Mouse (Mus musculus) hindbrain, embryonic 16.5 days (tissue): ENCODE results near the gene Thoc3. TPM values are rescaled to one million over a fixed set of nuclear protein-coding genes. Genes with fewer than 3 reads are reported as not detected.

Experiments
- ATAC-seq: fragments of 200-750 bp; cut with Nextera tagmentation; 2 replicates; pipeline ENCODE4 v1.8.0; 2017; ENCODE audit warnings: moderate TSS enrichment, moderate library complexity
- H3K27ac ChIP-seq: fragments of 300-500 bp; sonication (generic); 2 replicates; pipeline ENCODE4 v1.5.1; 2014; ENCODE audit warnings: low read depth, mild to moderate bottlenecking, control low read depth, low read length, moderate library complexity
- H3K27me3 ChIP-seq: fragments of 300-500 bp; sonication (generic); replicated peaks from 2 replicates; pipeline ENCODE4 v1.6.1; 2014; ENCODE audit warnings: low read length; ENCODE audit not compliant: control insufficient read depth, insufficient read depth
- H3K36me3 ChIP-seq: fragments of 300-500 bp; sonication (generic); 2 replicates; pipeline ENCODE4 v1.6.1; 2014; ENCODE audit warnings: mild to moderate bottlenecking, low read length, moderate library complexity, mixed read lengths; ENCODE audit not compliant: control insufficient read depth, insufficient read depth
- H3K4me1 ChIP-seq: fragments of 300-500 bp; sonication (generic); 2 replicates; pipeline ENCODE4 v1.6.1; 2014; ENCODE audit warnings: low read depth, low read length; ENCODE audit not compliant: control insufficient read depth, insufficient read depth
- H3K4me2 ChIP-seq: fragments of 300-500 bp; sonication (generic); 2 replicates; pipeline ENCODE4 v1.6.1; 2014; ENCODE audit warnings: mild to moderate bottlenecking, low read length, control low read depth, moderate library complexity
- H3K4me3 ChIP-seq: fragments of 300-500 bp; sonication (generic); 2 replicates; pipeline ENCODE4 v1.5.1; 2014; ENCODE audit warnings: mild to moderate bottlenecking, low read length, control low read depth, moderate library complexity
- H3K9ac ChIP-seq: fragments of 300-500 bp; sonication (generic); 2 replicates; pipeline ENCODE4 v1.6.1; 2014; ENCODE audit warnings: low read depth, mild to moderate bottlenecking, control low read depth, low read length, moderate library complexity
- H3K9me3 ChIP-seq: fragments of 300-500 bp; sonication (generic); 2 replicates; pipeline ENCODE4 v1.6.1; 2014; ENCODE audit warnings: mild to moderate bottlenecking, low read length, moderate library complexity; ENCODE audit not compliant: control insufficient read depth
- WGBS: fragments of 180-500 bp; shearing (Covaris S2); extraction: QIAGEN DNeasy Blood & Tissue Kit; methylation state at CpG from one replicate; pipeline ENCODE4 v1.1.7; 2014; 5-methylcytosine and 5-hydroxymethylcytosine counted together
- polyA plus RNA-seq: library from polyadenylated mRNA; unstranded; fragments of >200 nt; fragmentation: Nextera tagmentation; extraction: Ambion mirVana; gene quantifications from 2 replicates; pipeline ENCODE4 v1.2.1, GENCODE M21; 2015

Gene Thoc3
- polyA plus RNA-seq, 1 experiment from 2014 or later = 93.8 TPM

- peak overlapping the region; percentile 39 for H3K4me2 ChIP-seq
- H3K9ac ChIP-seq = no peak overlapping the region
- H3K9me3 ChIP-seq = no peaks in the 10 kb centered on the region
- ATAC-seq = peak; percentile 55; the same call in 1 of the 2 replicates
- H3K36me3 ChIP-seq = no peaks in the 10 kb centered on the region
- no peaks in the 10 kb centered on the region for H3K27me3 ChIP-seq
- peaks cover 6% of the 10 kb centered on the region for H3K4me1 ChIP-seq
- H3K27ac ChIP-seq = no peak overlapping the region; the same call in 1 of the 2 replicates
- 4% methylated on average over 15 of the region's 15 CpGs for WGBS
- no peak overlapping the region for H3K4me3 ChIP-seq
Observed at GRCm38 (mm10) chr13:54447496-54448224, 21.0 kb downstream of the Thoc3 start.

DNA sequence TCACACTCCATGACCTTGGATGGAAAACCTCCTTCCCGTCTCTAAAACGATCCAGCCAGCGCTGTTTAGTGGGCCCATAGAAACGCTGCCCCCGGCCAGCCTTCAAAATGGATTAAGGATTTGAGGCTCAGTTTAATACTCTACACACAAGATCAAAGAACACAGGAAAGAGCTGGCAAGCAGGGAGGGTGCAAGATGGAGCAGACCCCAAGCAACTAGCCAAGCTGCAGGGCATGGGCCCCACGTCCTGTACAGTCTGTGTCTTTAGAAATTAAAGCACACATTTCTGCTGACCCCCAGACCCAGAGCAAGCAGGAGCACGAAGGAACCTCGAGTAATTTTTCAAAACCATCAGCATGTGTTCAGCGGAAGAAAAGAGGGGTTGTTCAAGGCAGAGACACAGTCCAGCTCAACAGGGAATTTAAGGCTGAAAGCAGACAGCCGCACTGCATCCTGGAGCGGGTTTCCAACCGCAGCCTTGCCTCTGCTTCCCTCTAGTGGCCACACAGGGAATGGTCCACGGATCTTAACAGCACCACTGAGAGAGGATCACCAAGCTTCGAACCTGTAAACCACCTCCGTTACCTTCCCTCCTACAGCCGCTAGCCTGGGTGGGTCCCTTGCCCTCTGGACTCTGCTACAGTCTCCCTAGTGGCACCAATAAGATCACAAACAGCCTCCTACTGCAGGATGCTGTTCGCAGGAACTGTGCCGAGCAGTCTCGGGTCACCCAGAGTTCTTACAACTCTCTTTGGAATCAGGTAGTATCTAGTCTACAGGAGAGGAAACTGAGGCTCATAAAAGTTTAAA lies 21.8 kb downstream of the Thoc3 start:
- Histone ChIP-seq H3K4me1 (peaks cover 6% of the 10 kb centered on the region), H3K9ac (no peak overlapping the region), H3K4me2 (peak overlapping the region; percentile 34; the same call in 1 of the 2 replicates), H3K27ac (peak overlapping the region; percentile 32; the same call in 1 of the 2 replicates), H3K27me3 (no peaks in the 10 kb centered on the region), H3K36me3 (no peaks in the 10 kb centered on the region), H3K9me3 (no peaks in the 10 kb centered on the region), H3K4me3 (no peak overlapping the region)
- peak; percentile 89 for ATAC-seq
- 28% methylated on average over 19 of the region's 19 CpGs for WGBS

DNA sequence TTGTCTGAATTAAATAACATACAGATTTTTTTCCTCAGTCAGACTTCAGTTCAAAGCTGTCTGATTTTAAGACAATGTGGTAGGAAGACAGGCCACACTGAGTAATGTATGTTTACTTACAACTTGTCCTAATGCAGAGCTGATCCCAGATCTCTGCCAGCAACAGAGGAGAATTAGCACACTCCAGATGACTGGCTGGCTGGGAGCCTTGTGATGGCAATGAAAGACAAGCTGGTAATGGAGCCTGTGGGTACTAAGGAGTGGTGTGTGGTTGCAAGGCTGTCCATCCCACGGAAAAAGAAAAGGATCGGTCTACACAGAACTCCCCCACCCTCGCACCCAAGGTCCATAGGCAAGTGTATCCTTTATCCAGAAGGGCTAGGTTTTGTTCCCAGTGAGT lies 25.0 kb downstream of the Thoc3 start:
- no peak for ATAC-seq
- Histone ChIP-seq H3K9ac (no peak overlapping the region), H3K4me2 (no peak overlapping the region), H3K4me1 (peaks cover 8% of the 10 kb centered on the region), H3K36me3 (no peaks in the 10 kb centered on the region), H3K4me3 (no peak overlapping the region), H3K27ac (no peak overlapping the region), H3K9me3 (no peaks in the 10 kb centered on the region), H3K27me3 (no peaks in the 10 kb centered on the region)
- WGBS = 80% methylated on average over 3 of the region's 3 CpGs

- WGBS = 62% methylated on average over 7 of the region's 7 CpGs
- ATAC-seq = no peak
- no peaks in the 10 kb centered on the region for H3K9me3 ChIP-seq
- 0 out of 2 replicates have a peak, but pooled peaks cover 2% of the 10 kb centered on the region for H3K4me1 ChIP-seq
- H3K27ac ChIP-seq = no peak overlapping the region
- no peaks in the 10 kb centered on the region for H3K27me3 ChIP-seq
- H3K4me2 ChIP-seq = no peak overlapping the region
- H3K36me3 ChIP-seq = no peaks in the 10 kb centered on the region
- no peak overlapping the region for H3K4me3 ChIP-seq
- H3K9ac ChIP-seq = no peak overlapping the region
Observed at GRCm38 (mm10) chr13:54439912-54440311, 28.7 kb downstream of the Thoc3 start.

GRCm38 (mm10) chr13:54438814-54439213 lies 29.8 kb downstream of the Thoc3 start:
- no peak overlapping the region for H3K9ac ChIP-seq
- no peaks in the 10 kb centered on the region for H3K36me3 ChIP-seq
- no peak for ATAC-seq
- H3K4me3 ChIP-seq = no peak overlapping the region
- H3K9me3 ChIP-seq = no peaks in the 10 kb centered on the region
- 76% methylated on average over 3 of the region's 3 CpGs for WGBS
- 0 out of 2 replicates have a peak, but pooled peaks cover 2% of the 10 kb centered on the region for H3K4me1 ChIP-seq
- no peaks in the 10 kb centered on the region for H3K27me3 ChIP-seq
- no peak overlapping the region for H3K4me2 ChIP-seq
- no peak overlapping the region for H3K27ac ChIP-seq

DNA sequence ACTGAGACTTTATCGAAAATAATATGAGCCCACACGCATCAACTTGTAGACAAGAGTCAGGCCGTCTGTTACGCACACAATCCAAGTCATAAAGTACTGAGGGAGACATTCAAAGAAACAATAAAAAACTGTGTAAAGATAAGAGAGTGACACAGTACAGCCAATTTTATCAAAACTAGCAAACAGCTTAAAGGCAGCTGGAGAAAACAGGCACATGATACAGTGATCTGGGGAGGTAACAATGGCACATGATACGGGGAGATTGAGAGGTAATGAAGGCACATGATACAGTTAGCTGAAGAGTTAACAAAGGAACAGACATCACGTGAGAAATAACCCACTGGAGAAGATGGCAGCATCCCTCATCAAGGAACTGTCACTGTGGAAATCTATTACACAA lies 31.6 kb downstream of the Thoc3 start:
- no peak for ATAC-seq
- Histone ChIP-seq H3K4me3 (no peak overlapping the region), H3K27me3 (no peaks in the 10 kb centered on the region), H3K9me3 (no peaks in the 10 kb centered on the region), H3K36me3 (no peaks in the 10 kb centered on the region), H3K4me2 (no peak overlapping the region), H3K9ac (no peak overlapping the region), H3K27ac (no peak overlapping the region), H3K4me1 (0 out of 2 replicates have a peak, but pooled peaks cover 2% of the 10 kb centered on the region)
- 88% methylated on average over 6 of the region's 6 CpGs for WGBS

GRCm38 (mm10) chr13:54436666-54437065 lies 32.0 kb downstream of the Thoc3 start:
- Histone ChIP-seq H3K4me2 (no peak overlapping the region), H3K4me1 (0 out of 2 replicates have a peak, but pooled peaks cover 2% of the 10 kb centered on the region), H3K9ac (no peak overlapping the region), H3K9me3 (no peaks in the 10 kb centered on the region), H3K36me3 (no peaks in the 10 kb centered on the region), H3K27me3 (no peaks in the 10 kb centered on the region), H3K4me3 (no peak overlapping the region), H3K27ac (no peak overlapping the region)
- 80% methylated on average over 5 of the region's 5 CpGs for WGBS
- ATAC-seq = no peak

DNA sequence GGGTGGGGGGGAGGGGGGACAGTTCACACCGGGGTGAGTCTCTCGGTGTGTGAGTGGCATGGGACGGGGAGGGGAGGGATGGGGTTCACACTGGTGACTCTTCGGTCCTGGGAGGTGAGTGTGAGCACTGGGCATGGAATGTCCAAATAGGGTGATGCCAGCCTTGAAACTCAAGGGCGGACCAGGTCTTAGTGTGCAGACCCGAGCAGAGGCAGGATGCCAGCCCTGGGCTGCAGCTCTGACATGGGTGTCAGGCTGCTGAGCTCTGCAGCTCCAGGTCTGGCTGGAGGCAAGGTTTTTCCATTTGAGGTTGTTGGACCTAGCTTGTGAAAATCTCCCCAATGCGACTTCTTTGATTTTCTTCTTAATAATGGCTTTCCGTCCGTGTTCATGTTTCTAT lies 37.5 kb downstream of the Thoc3 start:
- Histone ChIP-seq H3K27me3 (no peaks in the 10 kb centered on the region), H3K4me1 (no peaks in the 10 kb centered on the region), H3K4me3 (no peak overlapping the region), H3K36me3 (no peaks in the 10 kb centered on the region), H3K9ac (no peak overlapping the region), H3K4me2 (no peak overlapping the region), H3K9me3 (no peaks in the 10 kb centered on the region), H3K27ac (no peak overlapping the region)
- WGBS = 83% methylated on average over 9 of the region's 9 CpGs
- no peak for ATAC-seq

DNA sequence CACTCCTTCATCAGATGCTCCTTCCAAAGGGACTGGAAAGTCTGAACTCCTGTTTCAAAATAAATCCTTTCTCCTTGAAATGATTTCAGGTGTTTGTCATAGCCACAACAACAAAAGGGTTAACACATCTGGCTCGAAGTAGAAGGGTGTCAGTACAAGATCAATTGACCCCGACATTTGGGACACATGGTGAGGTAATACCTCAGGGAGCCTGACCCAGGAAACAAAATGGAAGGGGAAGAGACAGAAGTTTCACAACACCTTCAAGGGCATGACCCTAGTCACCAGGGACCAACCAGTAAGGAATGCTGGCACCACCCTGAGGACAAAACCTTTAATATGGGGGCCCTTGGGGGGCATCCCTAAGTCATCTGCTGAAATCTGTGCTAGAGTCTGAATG lies 38.6 kb downstream of the Thoc3 start:
- Histone ChIP-seq H3K36me3 (no peaks in the 10 kb centered on the region), H3K9ac (no peak overlapping the region), H3K27me3 (no peaks in the 10 kb centered on the region), H3K4me3 (no peak overlapping the region), H3K4me2 (no peak overlapping the region), H3K27ac (no peak overlapping the region), H3K9me3 (no peaks in the 10 kb centered on the region), H3K4me1 (peaks cover 4% of the 10 kb centered on the region)
- no peak for ATAC-seq
- WGBS = 59% methylated on average over 2 of the region's 2 CpGs
